Mouse (Mus musculus) forebrain, embryonic 12.5 days (tissue): ENCODE measurements around the gene Rnase9. TPM values are rescaled to one million over a fixed set of nuclear protein-coding genes. Genes with fewer than 3 reads are reported as not detected.
"Not testable (repeated sequence)": the region's sequence is repeated elsewhere in the genome, so short reads cannot be mapped to it uniquely, and the experiment has no call there.

Experiments
- ATAC-seq: fragments of 200-750 bp; cut with Nextera tagmentation; 2 replicates; pipeline ENCODE4 v1.8.0; 2017; ENCODE audit warnings: moderate TSS enrichment; ENCODE audit not compliant: low FRiP score
- H3K27ac ChIP-seq: fragments of 300-500 bp; sonication (generic); 2 replicates; pipeline ENCODE4 v1.5.1; 2016; ENCODE audit warnings: mild to moderate bottlenecking
- H3K27me3 ChIP-seq: fragments of 300-500 bp; sonication (generic); 2 replicates; pipeline ENCODE4 v1.6.1; 2016; ENCODE audit warnings: mild to moderate bottlenecking
- H3K36me3 ChIP-seq: fragments of 300-500 bp; sonication (generic); replicated peaks from 2 replicates; pipeline ENCODE4 v1.6.1; 2016; ENCODE audit warnings: mild to moderate bottlenecking
- H3K4me1 ChIP-seq: fragments of 300-500 bp; sonication (generic); 2 replicates; pipeline ENCODE4 v1.6.1; 2016
- H3K4me2 ChIP-seq: fragments of 300-500 bp; sonication (generic); 2 replicates; pipeline ENCODE4 v1.6.1; 2016; ENCODE audit warnings: mild to moderate bottlenecking, moderate library complexity
- H3K4me3 ChIP-seq: fragments of 300-500 bp; sonication (generic); replicated peaks from 2 replicates; pipeline ENCODE4 v1.5.1; 2016; ENCODE audit warnings: mild to moderate bottlenecking
- H3K9ac ChIP-seq: fragments of 300-500 bp; sonication (generic); 2 replicates; pipeline ENCODE4 v1.6.1; 2016; ENCODE audit warnings: mild to moderate bottlenecking
- H3K9me3 ChIP-seq: fragments of 300-500 bp; sonication (generic); 2 replicates; pipeline ENCODE4 v1.6.1; 2016
- WGBS: fragments of 180-500 bp; shearing (Covaris S2); methylation state at CpG from one replicate; pipeline ENCODE4 v1.1.7; 2016; 5-methylcytosine and 5-hydroxymethylcytosine counted together
- polyA plus RNA-seq: library from polyadenylated mRNA; unstranded; fragments of >200 nt; fragmentation: Nextera tagmentation; extraction: Ambion mirVana; gene quantifications from 2 replicates; pipeline ENCODE4 v1.2.1, GENCODE M21; 2016

Rnase9 gene
- polyA plus RNA-seq, 1 experiment from 2014 or later, result not detected

- Histone ChIP-seq H3K36me3 (no peaks in the 10 kb centered on the region), H3K9ac (no peak overlapping the region), H3K9me3 (no peaks in the 10 kb centered on the region), H3K27ac (no peak overlapping the region), H3K27me3 (no peaks in the 10 kb centered on the region), H3K4me1 (no peaks in the 10 kb centered on the region), H3K4me3 (no peak overlapping the region), H3K4me2 (no peak overlapping the region)
- ATAC-seq, result no peak
- 73% methylated on average over 1 of the region's 1 CpGs for WGBS
Observed at GRCm38 (mm10) chr14:51035206-51035605, 6.5 kb downstream of the Rnase9 start.

DNA sequence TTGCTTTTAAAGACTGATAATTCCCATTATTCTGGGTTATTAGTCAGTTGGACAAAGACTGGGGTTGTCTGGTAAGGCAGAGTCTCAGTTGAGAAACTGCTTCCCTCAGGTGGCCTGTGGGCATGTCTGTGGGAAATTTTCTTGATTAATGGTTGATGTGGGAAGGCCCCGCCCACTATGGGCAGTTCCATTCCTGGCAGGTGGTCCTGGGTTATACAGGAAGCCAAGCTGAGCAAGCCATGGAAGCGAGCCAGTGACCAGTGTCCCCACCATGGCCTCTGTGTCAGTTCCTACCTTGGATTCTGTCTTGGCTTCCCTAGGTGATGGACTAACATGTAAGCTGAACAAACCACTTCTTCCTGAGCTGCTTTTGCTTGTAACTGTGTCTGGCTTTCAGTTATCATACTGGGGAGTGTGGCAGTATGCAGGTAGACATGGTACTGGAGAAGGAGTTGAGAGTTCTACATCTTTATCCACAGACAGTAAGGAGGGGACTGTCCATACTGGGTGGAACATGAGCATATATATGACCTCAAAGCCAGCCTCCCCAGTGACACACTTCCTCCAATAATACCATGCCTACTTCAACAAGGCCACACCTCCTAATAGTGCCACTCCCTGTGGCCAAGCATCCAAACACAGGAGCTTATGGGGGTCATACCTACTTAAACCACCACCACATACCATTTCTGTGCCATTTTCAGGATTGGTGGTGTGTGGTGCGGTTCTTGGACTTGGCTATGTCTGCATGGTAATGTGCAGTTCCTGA, 14.1 kb downstream of the Rnase9 start:
- Histone ChIP-seq H3K9me3 (no peaks in the 10 kb centered on the region), H3K4me1 (no peaks in the 10 kb centered on the region), H3K27me3 (no peaks in the 10 kb centered on the region), H3K27ac (no peak overlapping the region), H3K4me3 (no peak overlapping the region), H3K4me2 (no peak overlapping the region), H3K36me3 (no peaks in the 10 kb centered on the region), H3K9ac (no peak overlapping the region)
- WGBS, result 66% methylated on average over 3 of the region's 3 CpGs
- ATAC-seq, result no peak

GRCm38 (mm10) chr14:51026391-51027133, 15.1 kb downstream of the Rnase9 start:
- ATAC-seq, result peak; percentile 70; the same call in 1 of the 2 replicates
- no peaks in the 10 kb centered on the region for H3K36me3 ChIP-seq
- 35% methylated on average over 5 of the region's 5 CpGs for WGBS
- no peaks in the 10 kb centered on the region for H3K4me1 ChIP-seq
- no peak overlapping the region for H3K4me3 ChIP-seq
- no peak overlapping the region for H3K9ac ChIP-seq
- H3K27me3 ChIP-seq, result no peaks in the 10 kb centered on the region
- no peaks in the 10 kb centered on the region for H3K9me3 ChIP-seq
- no peak overlapping the region for H3K4me2 ChIP-seq
- no peak overlapping the region for H3K27ac ChIP-seq

DNA sequence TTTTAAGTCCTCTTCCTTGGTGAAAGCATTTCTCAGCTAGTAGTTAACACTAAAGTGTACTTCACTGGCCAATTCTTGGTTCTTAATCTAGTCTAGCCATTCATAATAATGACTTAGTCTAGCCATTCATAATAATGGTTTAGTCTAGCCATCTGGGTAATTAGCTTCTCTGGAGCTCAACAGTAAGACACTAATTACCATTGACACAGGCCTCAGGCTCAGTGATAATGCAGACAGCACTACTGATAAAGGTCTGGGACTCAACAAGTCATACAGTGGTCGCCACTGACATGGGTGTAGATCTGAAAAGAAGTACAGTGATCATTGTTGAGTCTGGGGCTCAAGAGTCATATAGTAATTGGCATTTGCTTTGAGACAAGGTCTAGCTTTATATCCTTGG, 16.8 kb downstream of the Rnase9 start:
- H3K27ac ChIP-seq, result no peak overlapping the region
- no peak overlapping the region for H3K4me3 ChIP-seq
- H3K9ac ChIP-seq, result no peak overlapping the region
- H3K4me2 ChIP-seq, result no peak overlapping the region
- no peaks in the 10 kb centered on the region for H3K36me3 ChIP-seq
- H3K9me3 ChIP-seq, result no peaks in the 10 kb centered on the region
- 82% methylated on average over 1 of the region's 1 CpGs for WGBS
- ATAC-seq, result no peak
- H3K27me3 ChIP-seq, result no peaks in the 10 kb centered on the region
- H3K4me1 ChIP-seq, result no peaks in the 10 kb centered on the region

GRCm38 (mm10) chr14:51023457-51023856, 18.2 kb downstream of the Rnase9 start:
- Histone ChIP-seq H3K36me3 (no peaks in the 10 kb centered on the region), H3K4me3 (no peak overlapping the region), H3K9me3 (no peaks in the 10 kb centered on the region), H3K4me1 (no peaks in the 10 kb centered on the region), H3K4me2 (no peak overlapping the region), H3K9ac (no peak overlapping the region), H3K27me3 (no peaks in the 10 kb centered on the region), H3K27ac (no peak overlapping the region)
- no peak for ATAC-seq
- 90% methylated on average over 4 of the region's 4 CpGs for WGBS

GRCm38 (mm10) chr14:51017256-51017655, 24.4 kb downstream of the Rnase9 start:
- Histone ChIP-seq H3K27ac (no peak overlapping the region), H3K4me3 (no peak overlapping the region), H3K9ac (no peak overlapping the region), H3K4me1 (no peaks in the 10 kb centered on the region), H3K27me3 (no peaks in the 10 kb centered on the region), H3K4me2 (no peak overlapping the region), H3K9me3 (no peaks in the 10 kb centered on the region), H3K36me3 (no peaks in the 10 kb centered on the region)
- no peak for ATAC-seq
- 78% methylated on average over 3 of the region's 3 CpGs for WGBS

- H3K4me1 ChIP-seq, result no peaks in the 10 kb centered on the region
- H3K9ac ChIP-seq, result no peak overlapping the region
- H3K4me2 ChIP-seq, result no peak overlapping the region
- H3K9me3 ChIP-seq, result no peaks in the 10 kb centered on the region
- no peak overlapping the region for H3K27ac ChIP-seq
- H3K36me3 ChIP-seq, result no peaks in the 10 kb centered on the region
- no peaks in the 10 kb centered on the region for H3K27me3 ChIP-seq
- no peak overlapping the region for H3K4me3 ChIP-seq
- ATAC-seq, result no peak
Observed at GRCm38 (mm10) chr14:51015780-51016179, 25.9 kb downstream of the Rnase9 start.

DNA sequence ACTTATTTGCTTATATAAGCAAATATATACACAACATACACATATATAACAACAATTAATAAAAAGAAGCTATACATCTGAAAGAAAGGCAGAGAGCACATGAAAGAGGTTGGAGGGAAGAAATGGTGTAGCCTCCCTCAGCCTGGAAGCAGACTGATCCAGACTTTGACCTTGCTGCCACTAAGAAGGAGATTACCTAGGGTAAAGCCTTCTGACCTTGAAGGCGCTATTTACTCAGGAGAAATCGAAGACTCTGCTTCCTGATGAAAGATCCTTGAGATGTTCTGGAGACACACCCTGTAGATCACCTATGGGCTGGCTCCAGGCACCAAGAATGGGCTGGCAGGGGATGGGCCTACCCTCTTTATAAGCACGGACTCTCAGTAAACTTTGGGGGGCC, 26.9 kb downstream of the Rnase9 start:
- not testable (repeated sequence) for H3K9me3 ChIP-seq, H3K4me3 ChIP-seq, H3K4me1 ChIP-seq, H3K9ac ChIP-seq, H3K36me3 ChIP-seq, H3K4me2 ChIP-seq, H3K27ac ChIP-seq, ATAC-seq, H3K27me3 ChIP-seq
- WGBS, result 94% methylated on average over 3 of the region's 3 CpGs

DNA sequence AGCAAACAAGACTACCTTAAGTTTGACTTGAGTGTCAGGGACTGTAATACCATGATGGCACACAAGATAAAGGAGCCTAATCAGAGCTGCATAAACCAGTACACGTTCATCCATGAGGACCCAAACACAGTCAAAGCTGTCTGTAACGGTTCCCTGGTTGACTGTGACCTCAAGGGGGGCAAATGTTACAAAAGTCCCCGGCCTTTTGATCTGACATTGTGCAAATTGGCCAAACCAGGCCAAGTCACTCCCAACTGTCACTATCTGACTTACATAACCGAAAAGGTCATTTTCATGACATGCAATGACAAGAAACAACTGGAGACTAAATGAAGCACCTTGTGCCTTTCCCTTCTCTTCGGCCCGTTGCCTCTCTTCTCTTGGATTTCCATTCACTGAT, 32.1 kb downstream of the Rnase9 start:
- Histone ChIP-seq H3K9ac (no peak overlapping the region), H3K9me3 (no peaks in the 10 kb centered on the region), H3K36me3 (no peaks in the 10 kb centered on the region), H3K27me3 (no peaks in the 10 kb centered on the region), H3K4me3 (no peak overlapping the region), H3K27ac (no peak overlapping the region), H3K4me1 (no peaks in the 10 kb centered on the region), H3K4me2 (no peak overlapping the region)
- 84% methylated on average over 6 of the region's 6 CpGs for WGBS
- ATAC-seq, result no peak

GRCm38 (mm10) chr14:51008781-51009180, 32.9 kb downstream of the Rnase9 start:
- ATAC-seq, result no peak
- WGBS, result 90% methylated on average over 4 of the region's 4 CpGs
- H3K36me3 ChIP-seq, result no peaks in the 10 kb centered on the region
- no peak overlapping the region for H3K27ac ChIP-seq
- no peak overlapping the region for H3K4me3 ChIP-seq
- no peaks in the 10 kb centered on the region for H3K27me3 ChIP-seq
- no peak overlapping the region for H3K9ac ChIP-seq
- no peak overlapping the region for H3K4me2 ChIP-seq
- H3K4me1 ChIP-seq, result no peaks in the 10 kb centered on the region
- H3K9me3 ChIP-seq, result no peaks in the 10 kb centered on the region

DNA sequence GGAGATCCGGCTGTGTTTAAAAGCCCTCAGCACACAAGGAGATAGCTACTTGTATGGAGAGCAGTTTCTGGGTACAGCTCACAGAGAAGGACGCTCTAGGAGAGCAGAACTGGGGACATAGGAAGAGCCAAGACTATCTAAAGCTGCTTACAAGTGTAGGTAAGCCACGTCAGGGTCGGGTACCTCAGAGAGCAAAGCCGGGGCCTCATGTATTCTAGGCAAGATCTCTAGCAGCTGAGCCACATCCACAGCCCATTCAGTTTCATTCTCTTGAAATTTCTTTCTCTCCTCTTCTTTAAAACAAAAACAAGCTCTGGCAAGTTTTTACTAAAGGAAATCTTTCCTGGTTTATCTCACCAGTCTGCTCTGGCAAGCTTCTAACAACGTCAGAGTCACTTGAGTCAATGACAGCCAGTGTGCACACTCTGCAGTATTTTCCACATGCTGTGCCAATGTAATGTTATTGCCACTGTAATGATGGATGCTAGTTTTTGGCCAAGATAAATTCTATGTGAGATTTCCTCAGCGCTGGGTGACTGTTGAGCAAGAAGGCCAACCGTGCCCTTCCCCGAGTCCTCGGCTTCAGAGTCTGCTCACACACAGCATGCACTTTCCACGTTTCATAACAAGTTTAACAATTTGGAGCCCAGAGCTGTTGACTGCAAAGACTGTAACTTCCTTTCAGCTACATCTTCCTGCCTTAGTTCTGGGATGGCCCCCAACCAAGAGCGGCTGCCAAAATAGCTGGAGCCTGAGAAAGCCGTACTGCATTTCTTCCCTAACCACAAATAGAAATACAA, 33.6 kb downstream of the Rnase9 start:
- Histone ChIP-seq H3K4me3 (no peak overlapping the region), H3K4me2 (no peak overlapping the region), H3K4me1 (no peaks in the 10 kb centered on the region), H3K27ac (no peak overlapping the region), H3K9me3 (no peaks in the 10 kb centered on the region), H3K36me3 (no peaks in the 10 kb centered on the region), H3K27me3 (no peaks in the 10 kb centered on the region), H3K9ac (no peak overlapping the region)
- ATAC-seq, result no peak
- 89% methylated on average over 13 of the region's 13 CpGs for WGBS

DNA sequence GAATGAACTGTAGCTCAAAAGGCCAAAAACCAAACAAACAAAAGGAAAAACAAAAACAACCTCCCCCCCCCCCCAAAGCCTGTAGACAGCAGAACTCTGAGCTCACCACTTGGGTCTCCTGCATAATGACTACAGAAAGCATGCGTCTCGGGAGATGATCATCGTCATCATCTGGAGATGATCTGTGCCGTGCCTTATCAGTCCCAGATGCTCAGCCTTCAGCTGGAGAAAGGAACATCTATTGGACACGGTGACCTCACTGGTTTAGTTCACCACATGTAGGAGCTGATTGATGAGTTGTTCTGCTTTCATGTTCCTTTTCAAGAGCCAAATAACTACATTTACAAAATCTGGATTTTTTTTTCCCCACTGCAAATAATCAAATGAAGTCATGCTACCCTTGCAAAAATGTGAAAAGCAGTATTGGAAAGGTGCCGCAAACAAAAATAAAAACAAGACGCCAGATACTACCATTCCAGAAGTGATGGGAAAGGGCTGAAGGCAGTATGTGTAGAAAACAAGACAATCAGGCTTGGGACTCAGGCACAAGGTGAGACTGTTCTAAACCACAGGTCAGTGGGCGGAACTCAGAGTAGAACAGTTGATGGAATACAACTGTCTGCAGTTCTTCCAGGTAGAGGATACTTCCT, 34.4 kb downstream of the Rnase9 start, which contains the start of gene Rnase10:
Rnase10 (plus strand) TSS at position 600 of the 650 bp plus-strand sequence.
- Histone ChIP-seq H3K4me3 (no peak within 1 kb of the TSS), H3K4me1 (no peaks in the 10 kb centered on the region), H3K36me3 (no peaks in the 10 kb centered on the region), H3K27ac (no peak within 1 kb of the TSS), H3K9me3 (no peaks in the 10 kb centered on the region), H3K27me3 (no peaks in the 10 kb centered on the region), H3K4me2 (no peak within 1 kb of the TSS), H3K9ac (no peak within 1 kb of the TSS)
- 88% methylated on average over 8 of the region's 8 CpGs for WGBS
- no peak for ATAC-seq
